Mouse (Mus musculus) right cerebral cortex, postnatal 10 days (tissue): ENCODE measurements around the gene Man2a1.

Source experiments
- DNase-seq, 2 experiments: peaks; one replicate each; pipeline ENCODE4 v3.0.0; 2021; ENCODE audit warnings: low spot score in 2 of 2

The Man2a1 gene

GRCm38 (mm10) chr17:64601751-64602578, 1.4 kb downstream of the Man2a1 start:
- DNase-seq: peak; percentile 78 to 81

DNA sequence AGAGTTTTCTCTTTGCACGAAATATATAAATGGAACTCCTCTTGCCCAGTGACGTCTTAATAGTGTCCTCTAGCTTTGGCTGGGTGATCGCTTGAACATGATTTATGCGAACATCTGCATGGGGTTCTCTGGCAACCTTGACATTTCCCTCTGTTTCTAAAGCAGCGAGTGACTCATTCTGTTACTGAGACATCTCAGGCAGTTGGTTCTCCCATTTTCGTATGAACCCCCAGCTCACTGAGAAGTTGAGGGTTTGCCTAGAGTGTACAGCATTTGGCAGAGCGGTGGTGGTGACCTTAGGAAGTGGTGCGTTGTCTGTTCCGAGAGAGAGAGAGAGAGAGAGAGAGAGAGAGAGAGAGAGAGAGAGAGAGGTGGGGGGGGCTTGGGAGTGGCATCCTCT, 2.6 kb downstream of the Man2a1 start:
- DNase-seq: no peak

DNA sequence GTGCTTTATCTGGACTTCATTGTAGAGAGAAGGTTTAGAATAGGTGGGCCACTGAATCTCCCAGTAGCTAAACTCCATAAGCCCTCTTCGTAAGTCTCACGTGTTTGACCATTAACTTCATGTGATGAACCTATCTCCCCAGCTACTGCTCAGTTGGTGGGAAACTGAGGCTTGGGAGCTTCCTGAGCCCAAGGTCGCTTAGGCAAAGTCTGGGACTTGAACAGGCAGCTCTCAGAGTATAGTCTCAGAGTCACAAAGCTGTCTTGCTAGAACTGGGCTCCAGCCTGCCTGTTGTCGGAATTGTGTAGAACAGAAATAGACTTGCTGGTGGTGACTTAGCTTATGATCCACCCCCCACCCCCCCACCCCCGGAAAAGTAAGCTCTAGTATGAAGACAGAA, 3.0 kb downstream of the Man2a1 start:
- no peak for DNase-seq

- DNase-seq: no peak
Observed at GRCm38 (mm10) chr17:64604163-64604562, 3.6 kb downstream of the Man2a1 start.

DNA sequence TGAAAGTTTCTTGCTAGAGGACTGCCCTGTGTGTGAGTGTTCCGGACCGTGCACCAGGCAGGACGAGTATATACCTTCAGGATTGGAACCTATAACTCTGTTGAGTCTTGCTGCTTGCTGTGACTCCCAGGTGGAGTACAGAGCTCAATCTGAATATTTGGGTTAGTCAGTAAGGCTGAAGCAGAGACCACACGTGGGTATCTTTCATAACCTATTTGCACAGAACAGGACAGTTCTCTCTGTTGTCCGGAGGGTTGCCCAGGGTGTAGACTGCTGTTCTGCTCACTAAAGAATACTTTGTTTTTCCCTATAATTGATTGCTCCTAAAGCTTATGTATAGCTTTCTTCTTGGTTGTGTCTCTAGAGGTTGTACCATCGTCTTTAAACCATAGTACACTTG, 7.7 kb downstream of the Man2a1 start:
- DNase-seq: no peak

- no peak for DNase-seq
Observed at GRCm38 (mm10) chr17:64608923-64609598, 8.5 kb downstream of the Man2a1 start.

DNA sequence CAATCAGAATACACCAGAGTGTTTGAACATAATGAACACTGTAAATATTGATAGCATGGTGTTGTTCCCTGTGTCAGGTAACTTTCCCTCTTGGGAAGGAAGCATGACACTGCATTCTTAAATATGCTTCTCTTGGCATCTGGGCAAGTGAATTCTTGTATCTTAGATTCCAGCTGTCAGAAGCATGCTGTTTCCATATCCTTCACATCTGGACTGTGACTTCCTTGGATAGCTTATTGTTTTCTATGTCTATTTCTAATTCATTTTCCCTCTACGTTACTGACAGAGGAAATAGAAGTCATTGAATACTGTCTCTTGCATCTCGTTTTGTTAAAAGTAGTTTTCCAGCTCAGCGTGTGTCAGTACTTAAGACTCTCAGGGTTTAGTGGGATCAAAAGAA, 9.2 kb downstream of the Man2a1 start:
- no peak for DNase-seq

DNA sequence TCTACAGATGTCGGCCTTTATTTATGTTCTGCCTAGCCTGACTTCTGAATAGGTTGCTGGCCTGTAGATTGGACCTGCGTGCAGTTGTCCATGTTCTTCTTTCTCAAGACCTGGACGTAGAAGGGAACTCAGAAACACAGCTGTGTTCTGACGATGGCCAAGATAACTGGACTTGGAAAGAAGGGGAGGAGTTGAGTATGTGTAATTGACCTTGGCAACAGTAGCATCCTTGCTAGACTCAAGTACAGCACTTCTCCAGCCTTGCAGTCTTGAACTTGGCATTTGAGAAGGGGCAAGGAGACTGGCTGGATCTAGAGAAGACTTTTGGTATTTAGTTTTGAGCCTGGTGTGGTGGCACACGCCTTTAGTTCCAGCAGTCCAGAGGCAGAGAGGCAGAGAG, 10.9 kb downstream of the Man2a1 start:
- DNase-seq: no peak

DNA sequence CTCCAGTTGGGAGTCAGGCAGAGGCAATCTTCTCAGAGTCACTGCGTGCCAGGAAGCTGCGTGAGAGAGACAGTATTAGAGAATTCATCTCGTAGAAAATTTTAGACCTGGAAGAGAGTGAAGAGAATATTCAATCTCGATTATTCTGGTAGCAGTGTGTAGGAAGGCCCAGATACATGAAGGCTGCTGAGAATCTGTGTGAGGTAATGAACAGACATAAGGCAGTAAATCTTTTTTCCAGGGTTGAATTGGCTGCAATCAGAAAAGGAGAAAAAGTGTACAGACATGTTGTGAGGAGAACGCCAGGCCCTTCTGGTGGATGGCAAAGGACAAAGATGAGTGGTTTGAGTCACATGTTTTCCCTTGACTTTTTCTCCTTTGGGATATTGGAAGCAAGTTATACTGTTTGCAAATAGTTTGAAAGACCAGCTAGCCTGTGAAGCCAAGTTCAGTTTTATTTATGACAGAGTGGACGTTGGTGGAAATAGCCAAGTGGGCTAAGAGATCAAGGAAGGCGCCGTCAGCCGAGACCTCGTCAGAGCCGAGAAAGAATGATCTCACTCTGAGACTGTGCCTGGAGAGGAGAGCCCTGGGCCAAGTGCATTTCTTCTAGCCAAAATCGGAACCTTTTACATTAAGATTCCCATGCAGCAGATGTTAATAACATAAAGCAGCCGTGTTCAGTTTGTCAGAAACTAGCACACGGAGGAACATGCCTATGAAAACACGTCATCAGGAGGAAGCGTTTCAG, 11.8 kb downstream of the Man2a1 start:
- DNase-seq: no peak

DNA sequence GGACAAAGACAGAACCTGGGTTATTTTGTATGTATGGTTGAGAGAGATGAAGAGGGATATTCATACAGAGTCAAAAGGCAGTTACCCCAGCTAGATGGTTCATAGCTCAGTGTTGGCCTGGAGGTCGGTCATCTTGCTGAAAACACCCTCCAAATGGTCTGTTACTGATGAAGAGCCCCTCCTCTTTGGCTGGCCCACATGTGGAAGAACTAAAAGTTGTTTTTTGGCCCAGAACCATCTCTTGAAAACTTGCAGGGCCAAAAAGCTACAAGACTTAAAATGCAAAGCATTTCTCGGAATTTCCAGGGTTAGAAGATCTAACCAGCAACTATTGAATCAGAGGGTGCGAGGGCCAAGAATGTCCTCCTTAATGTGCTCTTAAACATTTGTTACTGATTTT, 12.4 kb downstream of the Man2a1 start:
- DNase-seq: no peak

DNA sequence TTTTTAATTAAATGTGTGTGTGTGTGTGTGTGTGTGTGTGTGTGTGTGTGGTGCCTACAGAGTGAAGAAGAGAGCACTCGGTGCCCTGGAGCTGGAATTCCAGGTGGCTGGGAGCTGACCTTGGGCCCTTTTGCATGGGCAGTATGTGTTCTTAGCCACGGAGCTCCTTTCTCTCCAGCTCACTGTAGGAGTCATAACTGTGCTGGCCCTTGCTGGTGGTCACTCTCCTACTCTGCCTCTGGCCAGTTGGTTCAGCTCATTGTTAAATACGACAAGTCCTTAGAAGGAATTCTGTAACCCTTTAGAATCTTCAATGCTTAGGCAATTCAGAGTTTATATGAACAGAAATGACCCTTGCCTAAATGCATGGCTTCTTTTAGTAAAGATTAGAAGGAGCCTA, 12.8 kb downstream of the Man2a1 start:
- DNase-seq: no peak

DNA sequence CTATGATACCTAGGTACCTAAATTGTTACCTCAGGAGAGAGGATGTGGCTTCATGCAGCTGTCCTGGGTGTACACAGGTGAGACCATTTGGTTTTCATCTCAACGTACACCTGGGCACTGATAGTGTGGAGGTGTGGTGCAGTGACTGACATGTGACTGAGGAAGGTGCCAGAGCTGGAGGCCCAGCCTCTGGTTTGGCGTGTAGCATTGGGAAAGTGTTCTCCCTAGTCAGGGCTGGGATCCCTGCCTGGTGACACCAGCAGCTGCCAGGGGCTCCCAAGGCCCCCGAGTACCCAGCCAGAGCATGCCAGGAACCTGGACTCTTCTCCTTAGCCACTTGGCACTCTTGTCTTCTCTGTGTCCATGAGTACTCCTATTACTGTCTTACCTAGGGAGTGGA, 14.3 kb downstream of the Man2a1 start:
- DNase-seq: no peak

DNA sequence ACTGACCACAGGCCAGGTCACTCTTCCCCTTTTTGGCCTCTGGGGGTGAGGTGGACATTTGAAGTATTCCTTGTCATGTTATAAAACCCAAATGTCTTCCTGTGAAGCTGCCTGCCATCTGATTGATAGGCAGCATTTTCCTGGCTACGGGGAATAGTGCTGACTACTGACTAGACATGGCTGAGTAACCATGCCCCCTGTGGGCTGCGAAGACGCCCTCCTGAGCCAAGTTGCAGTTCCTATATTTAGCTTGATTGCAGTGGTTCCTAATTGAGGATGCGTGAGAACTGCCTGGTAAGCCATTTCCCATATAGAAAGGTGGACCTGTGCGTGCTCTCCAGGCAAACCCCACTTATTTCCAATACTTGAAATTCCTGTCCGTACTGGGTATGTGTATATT, 14.9 kb downstream of the Man2a1 start:
- no peak for DNase-seq

GRCm38 (mm10) chr17:64616259-64616658, 15.7 kb downstream of the Man2a1 start:
- DNase-seq: no peak

- DNase-seq: no peak
Observed at GRCm38 (mm10) chr17:64617838-64618237, 17.3 kb downstream of the Man2a1 start.

- DNase-seq: peak in 1 of 2 experiments; percentile 27
Observed at GRCm38 (mm10) chr17:64618996-64619395, 18.5 kb downstream of the Man2a1 start.

DNA sequence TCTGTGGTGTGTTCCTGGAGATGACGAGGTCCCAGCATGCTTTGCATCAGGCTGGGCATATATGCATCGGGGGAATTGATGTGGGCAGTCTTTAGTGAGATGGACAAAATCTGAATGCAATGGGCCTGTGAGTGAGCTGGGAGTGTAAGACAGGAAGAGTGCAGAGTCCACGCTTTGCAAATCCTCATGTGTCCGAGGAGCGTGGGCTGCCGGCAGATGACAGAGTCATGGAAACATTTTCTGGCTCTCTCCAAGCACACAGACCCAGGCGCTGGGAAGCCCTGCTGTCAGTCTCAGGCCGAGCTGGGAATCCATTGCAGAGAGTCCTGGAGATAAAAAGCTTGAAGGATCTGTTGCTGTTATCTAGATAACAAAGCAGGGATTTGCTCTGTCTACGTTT, 19.6 kb downstream of the Man2a1 start:
- DNase-seq: peak in 1 of 2 experiments; percentile 18

- no peak for DNase-seq
Observed at GRCm38 (mm10) chr17:64620627-64621026, 20.1 kb downstream of the Man2a1 start.

DNA sequence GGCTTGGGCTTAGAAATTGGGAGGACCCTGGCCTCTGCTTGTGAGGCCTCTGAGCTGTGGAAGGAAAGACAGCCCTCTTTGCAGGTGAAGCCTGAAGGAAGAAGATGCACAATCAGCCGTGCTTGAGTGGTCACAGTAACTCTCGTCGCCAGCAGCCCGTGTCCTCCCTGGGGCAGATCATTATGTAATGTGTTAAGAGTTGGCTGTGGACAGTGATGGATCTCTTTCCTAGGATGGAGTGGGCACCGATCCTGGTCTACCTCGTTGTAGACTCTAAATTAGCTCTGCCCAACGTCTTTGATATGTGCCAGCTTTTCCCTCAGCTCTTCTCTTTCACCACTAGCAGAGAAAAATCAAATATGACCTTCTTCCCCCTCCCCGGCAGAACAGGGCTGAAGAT, 20.7 kb downstream of the Man2a1 start:
- no peak for DNase-seq

GRCm38 (mm10) chr17:64621649-64622351, 21.3 kb downstream of the Man2a1 start:
- DNase-seq: no peak

- DNase-seq: no peak
Observed at GRCm38 (mm10) chr17:64622352-64622886, 21.9 kb downstream of the Man2a1 start.

- no peak for DNase-seq
Observed at GRCm38 (mm10) chr17:64624439-64624838, 23.9 kb downstream of the Man2a1 start.
